Mouse (Mus musculus) testis, adult 2 months (tissue): Measurements from ENCODE around the gene A1cf.

Experiments
- CTCF ChIP-seq: fragments of 200-500 bp; IDR thresholded peaks from 2 replicates; pipeline ENCODE4 v1.5.1; 2012; ENCODE audit warnings: low read depth, mild to moderate bottlenecking, inconsistent platforms, low read length, moderate library complexity; ENCODE audit not compliant: control insufficient read depth, insufficient read depth, insufficient replicate concordance
- POLR2A ChIP-seq: fragments of 200-500 bp; IDR thresholded peaks from 2 replicates; pipeline ENCODE4 v1.6.1; 2012; ENCODE audit warnings: low read depth, mild to moderate bottlenecking, inconsistent platforms, low read length, moderate library complexity; ENCODE audit not compliant: control insufficient read depth

- no peak for TF ChIP-seq POLR2A
- TF ChIP-seq CTCF = no peak
These were observed 22.7 kb downstream of the A1cf start for GRCm38 (mm10) chr19:31891001-31891893.
